Mouse (Mus musculus) limb, embryonic 12.5 days (tissue): Measurements from ENCODE around the gene Ufc1. TPM values are rescaled to one million over a fixed set of nuclear protein-coding genes. Genes with fewer than 3 reads are reported as not detected.
"Not testable (repeated sequence)": the region's sequence is repeated elsewhere in the genome, so short reads cannot be mapped to it uniquely, and the experiment has no call there.

Source experiments
- ATAC-seq: fragments of 200-750 bp; cut with Nextera tagmentation; 2 replicates; pipeline ENCODE4 v1.8.0; 2017; ENCODE audit warnings: low read depth, moderate TSS enrichment; ENCODE audit not compliant: insufficient number of reproducible peaks, insufficient read depth, low FRiP score, low TSS enrichment
- H3K27ac ChIP-seq: fragments of 300-500 bp; sonication (generic); 2 replicates; pipeline ENCODE4 v1.5.1; 2016; ENCODE audit warnings: mild to moderate bottlenecking, moderate library complexity
- H3K27me3 ChIP-seq: fragments of 300-500 bp; sonication (generic); 2 replicates; pipeline ENCODE4 v1.6.1; 2016; ENCODE audit warnings: mild to moderate bottlenecking, moderate library complexity
- H3K36me3 ChIP-seq: fragments of 300-500 bp; sonication (generic); 2 replicates; pipeline ENCODE4 v1.6.1; 2016; ENCODE audit warnings: mild to moderate bottlenecking, moderate library complexity
- H3K4me1 ChIP-seq: fragments of 300-500 bp; sonication (generic); replicated peaks from 2 replicates; pipeline ENCODE4 v1.6.1; 2016
- H3K4me2 ChIP-seq: fragments of 300-500 bp; sonication (generic); 2 replicates; pipeline ENCODE4 v1.6.1; 2016; ENCODE audit warnings: mild to moderate bottlenecking, moderate library complexity
- H3K4me3 ChIP-seq: fragments of 300-500 bp; sonication (generic); replicated peaks from 2 replicates; pipeline ENCODE4 v1.5.1; 2016; ENCODE audit warnings: mild to moderate bottlenecking
- H3K9ac ChIP-seq: fragments of 300-500 bp; sonication (generic); replicated peaks from 2 replicates; pipeline ENCODE4 v1.6.1; 2016; ENCODE audit warnings: mild to moderate bottlenecking, moderate library complexity
- H3K9me3 ChIP-seq: fragments of 300-500 bp; sonication (generic); 2 replicates; pipeline ENCODE4 v1.6.1; 2016; ENCODE audit warnings: mild to moderate bottlenecking, moderate library complexity
- WGBS: fragments of 180-500 bp; shearing (Covaris S2); methylation state at CpG from one replicate; pipeline ENCODE4 v1.1.7; 2016; 5-methylcytosine and 5-hydroxymethylcytosine counted together
- polyA plus RNA-seq: library from polyadenylated mRNA; unstranded; fragments of >200 nt; fragmentation: Nextera tagmentation; extraction: Ambion mirVana; gene quantifications from 2 replicates; pipeline ENCODE4 v1.2.1, GENCODE M21; 2016

The Ufc1 gene
- polyA plus RNA-seq, 1 experiment from 2014 or later = 111 TPM

DNA sequence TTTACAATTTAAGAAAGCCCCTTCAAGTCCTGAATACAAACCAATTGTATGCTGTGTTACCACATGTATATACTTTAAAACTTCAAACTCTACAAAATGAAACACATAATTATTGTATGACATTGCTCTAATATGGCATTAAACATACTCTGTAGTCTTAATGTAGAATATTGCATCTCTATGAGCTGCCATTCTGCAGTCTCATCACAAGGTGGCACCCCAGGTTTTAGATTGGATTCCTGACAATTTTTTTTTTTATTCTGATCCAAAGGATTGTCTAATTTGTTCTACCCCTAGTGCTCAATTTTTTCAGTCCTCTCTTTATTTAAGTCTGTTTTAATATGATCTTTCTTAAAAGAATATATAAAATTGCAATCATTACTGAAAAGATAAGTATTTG, 26.6 kb upstream of the Ufc1 start:
- no peak overlapping the region for H3K4me2 ChIP-seq
- ATAC-seq = no peak
- no peak overlapping the region for H3K4me3 ChIP-seq

GRCm38 (mm10) chr1:171320151-171320550, 25.3 kb upstream of the Ufc1 start:
- no peaks in the 10 kb centered on the region for H3K27me3 ChIP-seq
- WGBS = 15% methylated on average over 5 of the region's 5 CpGs
- no peak overlapping the region for H3K27ac ChIP-seq
- no peaks in the 10 kb centered on the region; the same call in 1 of the 2 replicates for H3K36me3 ChIP-seq
- 0 out of 2 replicates have a peak, but pooled peaks cover 6% of the 10 kb centered on the region for H3K9me3 ChIP-seq
- peak overlapping the region; percentile 9; the same call in 1 of the 2 replicates for H3K4me2 ChIP-seq
- no peak overlapping the region for H3K9ac ChIP-seq
- no peak for ATAC-seq
- no peak overlapping the region for H3K4me3 ChIP-seq
- H3K4me1 ChIP-seq = no peaks in the 10 kb centered on the region

More for the DNA sequence above, 26.6 kb upstream of the Ufc1 start:
- no peaks in the 10 kb centered on the region for H3K9me3 ChIP-seq
- no peaks in the 10 kb centered on the region for H3K4me1 ChIP-seq
- no peaks in the 10 kb centered on the region; the same call in 1 of the 2 replicates for H3K36me3 ChIP-seq
- H3K27ac ChIP-seq = no peak overlapping the region
- H3K9ac ChIP-seq = no peak overlapping the region
- no peaks in the 10 kb centered on the region for H3K27me3 ChIP-seq

DNA sequence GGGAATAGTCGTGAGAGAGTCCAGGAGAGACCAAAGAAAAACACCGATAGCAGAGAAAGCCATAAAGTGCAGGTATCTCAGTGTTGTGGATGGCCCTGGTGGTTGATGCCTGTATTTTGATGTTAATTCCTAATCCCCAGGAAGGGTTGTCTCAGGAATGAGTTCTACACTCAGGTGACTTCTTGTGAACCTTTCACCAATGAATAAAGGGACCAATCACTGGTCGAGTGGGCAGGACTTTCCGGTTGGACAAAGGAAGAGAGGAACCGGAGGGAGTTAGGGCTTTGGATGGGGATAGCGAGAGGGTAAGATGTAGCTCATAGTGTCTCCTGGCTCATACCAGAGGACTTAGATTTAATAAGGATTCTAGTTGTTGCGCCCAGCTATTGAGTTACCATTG, 24.9 kb upstream of the Ufc1 start:
- H3K27ac ChIP-seq = no peak overlapping the region
- 0 out of 2 replicates have a peak, but pooled peaks cover 6% of the 10 kb centered on the region for H3K9me3 ChIP-seq
- peak overlapping the region; percentile 9 for H3K4me2 ChIP-seq
- no peaks in the 10 kb centered on the region for H3K27me3 ChIP-seq
- no peaks in the 10 kb centered on the region for H3K4me1 ChIP-seq
- ATAC-seq = no peak
- H3K9ac ChIP-seq = no peak overlapping the region
- H3K36me3 ChIP-seq = no peaks in the 10 kb centered on the region; the same call in 1 of the 2 replicates
- H3K4me3 ChIP-seq = no peak overlapping the region
- WGBS = 22% methylated on average over 7 of the region's 7 CpGs

DNA sequence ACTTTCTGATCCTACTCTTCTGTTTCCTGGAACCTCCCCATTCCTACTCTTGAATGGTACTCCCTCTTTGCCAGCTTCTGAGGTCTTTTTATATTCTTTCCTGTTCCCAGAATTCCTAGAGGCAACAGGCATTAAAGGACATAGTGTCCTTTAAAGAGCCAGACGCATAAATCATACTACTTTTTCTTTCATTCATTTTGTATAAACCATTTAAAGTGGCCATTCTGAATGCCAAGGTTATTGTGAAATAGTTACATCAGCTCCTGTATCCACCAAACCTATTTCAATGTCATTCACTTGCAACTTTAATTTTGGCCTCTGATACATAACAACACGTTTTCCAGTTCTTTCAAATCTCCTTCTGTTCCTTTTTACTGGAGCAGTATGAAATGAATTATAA, 14.5 kb upstream of the Ufc1 start:
- no peaks in the 10 kb centered on the region for H3K27me3 ChIP-seq
- no peak overlapping the region for H3K4me3 ChIP-seq
- H3K4me1 ChIP-seq = no peaks in the 10 kb centered on the region
- no peak overlapping the region for H3K27ac ChIP-seq
- 70% methylated on average over 2 of the region's 2 CpGs for WGBS
- H3K36me3 ChIP-seq = no peaks in the 10 kb centered on the region
- H3K9me3 ChIP-seq = no peaks in the 10 kb centered on the region
- no peak overlapping the region for H3K4me2 ChIP-seq
- no peak overlapping the region for H3K9ac ChIP-seq
- no peak for ATAC-seq

- H3K27me3 ChIP-seq, H3K36me3 ChIP-seq, H3K4me3 ChIP-seq, H3K4me1 ChIP-seq, H3K4me2 ChIP-seq, H3K27ac ChIP-seq, H3K9me3 ChIP-seq, H3K9ac ChIP-seq, ATAC-seq: not testable (repeated sequence)
- 72% methylated on average over 5 of the region's 5 CpGs for WGBS
Measured at GRCm38 (mm10) chr1:171306157-171306556, 11.3 kb upstream of the Ufc1 start.

GRCm38 (mm10) chr1:171298226-171298625, 3.4 kb upstream of the Ufc1 start:
- no peak overlapping the region for H3K4me3 ChIP-seq
- no peak for ATAC-seq
- H3K9ac ChIP-seq = no peak overlapping the region
- WGBS = 60% methylated on average over 3 of the region's 3 CpGs
- no peak overlapping the region for H3K27ac ChIP-seq
- no peaks in the 10 kb centered on the region for H3K36me3 ChIP-seq
- peaks cover 8% of the 10 kb centered on the region for H3K4me1 ChIP-seq
- peaks cover 17% of the 10 kb centered on the region for H3K27me3 ChIP-seq
- no peaks in the 10 kb centered on the region for H3K9me3 ChIP-seq
- H3K4me2 ChIP-seq = no peak overlapping the region

DNA sequence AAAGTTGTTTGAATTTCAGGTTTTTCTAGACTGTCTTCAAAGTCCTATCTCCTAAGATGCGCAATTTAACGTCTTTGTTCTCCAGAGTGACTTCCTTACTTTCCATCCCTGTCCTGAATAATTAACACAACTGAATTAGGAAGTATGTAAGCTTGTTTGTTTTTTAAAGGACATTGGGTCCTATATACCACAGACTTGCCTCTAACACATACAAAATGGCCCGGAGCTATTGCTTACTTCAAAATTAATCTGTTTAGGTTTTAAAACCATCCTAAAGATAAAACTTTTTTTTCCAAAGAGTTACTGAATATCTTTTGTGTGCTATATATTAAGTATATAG, 209 bp upstream of the Ufc1 start:
- ATAC-seq = peak; percentile 1; the same call in 1 of the 2 replicates
- H3K4me1 ChIP-seq = peaks cover 9% of the 10 kb centered on the region
- peaks cover 3% of the 10 kb centered on the region for H3K36me3 ChIP-seq
- H3K4me3 ChIP-seq = peak overlapping the region; percentile 66
- H3K4me2 ChIP-seq = peak overlapping the region; percentile 65
- H3K27ac ChIP-seq = peak overlapping the region; percentile 96
- peak overlapping the region; percentile 82; the same call in 1 of the 2 replicates for H3K9ac ChIP-seq
- WGBS = 19% methylated on average over 3 of the region's 3 CpGs
- H3K27me3 ChIP-seq = peaks cover 17% of the 10 kb centered on the region
- H3K9me3 ChIP-seq = no peaks in the 10 kb centered on the region

DNA sequence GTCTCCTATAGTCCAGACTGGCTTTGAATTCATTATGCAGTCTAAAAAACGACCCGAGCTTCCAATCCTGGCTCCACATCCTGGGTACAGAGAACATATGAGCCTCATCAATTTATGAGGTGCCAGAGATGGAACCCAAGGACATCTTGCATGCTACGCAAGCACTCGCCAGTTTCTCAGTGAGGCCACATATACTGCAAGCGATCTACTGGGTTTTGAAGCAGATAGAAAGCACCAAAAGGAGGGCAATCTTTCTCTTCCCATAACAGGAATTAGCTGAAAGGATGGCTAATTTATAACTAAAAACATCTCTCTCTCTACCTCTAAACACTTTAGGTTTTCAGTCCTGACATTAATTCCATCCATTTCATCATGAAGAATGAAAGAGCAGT, 922 bp downstream of the Ufc1 start:
- peaks cover 17% of the 10 kb centered on the region for H3K27me3 ChIP-seq
- no peak for ATAC-seq
- H3K27ac ChIP-seq = peak overlapping the region; percentile 96
- peak overlapping the region; percentile 66 for H3K4me3 ChIP-seq
- H3K36me3 ChIP-seq = peaks cover 14% of the 10 kb centered on the region
- H3K9ac ChIP-seq = peak overlapping the region; percentile 82
- peak overlapping the region; percentile 65 for H3K4me2 ChIP-seq
- 32% methylated on average over 5 of the region's 5 CpGs for WGBS
- H3K9me3 ChIP-seq = no peaks in the 10 kb centered on the region
- peaks cover 9% of the 10 kb centered on the region for H3K4me1 ChIP-seq

- Histone ChIP-seq H3K4me1 (peaks cover 11% of the 10 kb centered on the region), H3K4me3 (peak overlapping the region; percentile 66), H3K9me3 (no peaks in the 10 kb centered on the region), H3K4me2 (peak overlapping the region; percentile 65), H3K27ac (no peak overlapping the region), H3K9ac (no peak overlapping the region), H3K27me3 (peaks cover 17% of the 10 kb centered on the region), H3K36me3 (peaks cover 20% of the 10 kb centered on the region)
- WGBS = 80% methylated on average over 3 of the region's 3 CpGs
- ATAC-seq = no peak
Measured at GRCm38 (mm10) chr1:171293351-171293750, 1.5 kb downstream of the Ufc1 start.

- ATAC-seq = no peak
- peaks cover 20% of the 10 kb centered on the region for H3K4me1 ChIP-seq
- H3K27ac ChIP-seq = peak overlapping the region; percentile 94
- H3K9ac ChIP-seq = 0 out of 2 replicates have a peak overlapping the region, but pooled peaks have one; percentile 92
- no peaks in the 10 kb centered on the region for H3K27me3 ChIP-seq
- peak overlapping the region; percentile 71; the same call in 1 of the 2 replicates for H3K4me2 ChIP-seq
- H3K4me3 ChIP-seq = peak overlapping the region; percentile 82
- no peaks in the 10 kb centered on the region for H3K9me3 ChIP-seq
- 59% methylated on average over 4 of the region's 4 CpGs for WGBS
- H3K36me3 ChIP-seq = peaks cover 54% of the 10 kb centered on the region
Measured at GRCm38 (mm10) chr1:171288328-171288727, 6.5 kb downstream of the Ufc1 start.

GRCm38 (mm10) chr1:171287136-171288081, 7.4 kb downstream of the Ufc1 start, which contains the start of gene Usp21:
Gene Usp21, minus strand, starts transcription at chr1:171287991.
- peak within 1 kb of the TSS; percentile 92 for H3K9ac ChIP-seq
- H3K4me3 ChIP-seq = peak within 1 kb of the TSS; percentile 82
- under 1% methylated on average over 49 of the region's 49 CpGs for WGBS
- peak; percentile 86 for ATAC-seq
- peaks cover 18% of the 10 kb centered on the region for H3K4me1 ChIP-seq
- H3K27ac ChIP-seq = peak within 1 kb of the TSS; percentile 94
- no peaks in the 10 kb centered on the region for H3K27me3 ChIP-seq
- H3K4me2 ChIP-seq = peak within 1 kb of the TSS; percentile 71
- H3K9me3 ChIP-seq = no peaks in the 10 kb centered on the region
- peaks cover 60% of the 10 kb centered on the region for H3K36me3 ChIP-seq
